ENCODE assay signal across 16 mouse cellular contexts in genomic region chr6:40423013-40423412, GRCm38 (mm10). TPM values are rescaled to one million over a fixed set of nuclear protein-coding genes. Genes with fewer than 3 reads are reported as not detected.
"Had no signal": no experiment of that assay in that cellular context is flagged by ENCODE, and none has a peak within 500 bp of the region (broad histone marks: within the 10 kb centered on the region; RNA-seq: fewer than 3 reads in every experiment).

No protein-coding gene starts in this region.

- H3K9me3 ChIP-seq: kidney, embryonic 15.5 days; limb, embryonic 12.5 days; liver, embryonic 13.5 days; lung, embryonic 15.5 days; neural tube, embryonic 12.5 days had no signal

- H3K27me3 ChIP-seq: kidney, embryonic 15.5 days; limb, embryonic 12.5 days; liver, embryonic 13.5 days; lung, embryonic 15.5 days; neural tube, embryonic 12.5 days had no signal

- H3K4me2 ChIP-seq: kidney, embryonic 15.5 days; limb, embryonic 12.5 days; liver, embryonic 13.5 days; lung, embryonic 15.5 days; neural tube, embryonic 12.5 days had no signal

- H3K27ac ChIP-seq: kidney, embryonic 15.5 days; limb, embryonic 12.5 days; liver, embryonic 13.5 days; lung, embryonic 15.5 days; neural tube, embryonic 12.5 days had no signal

- H3K4me3 ChIP-seq: kidney, embryonic 15.5 days; limb, embryonic 12.5 days; liver, embryonic 13.5 days; lung, embryonic 15.5 days; neural tube, embryonic 12.5 days had no signal

- DNase-seq: liver; liver, embryonic 13.5 days; lung, postnatal 36 days; right cerebral cortex, postnatal 4 days; thymus, adult 18-20 months had no signal

- H3K9ac ChIP-seq: kidney, embryonic 15.5 days; limb, embryonic 12.5 days; liver, embryonic 13.5 days; liver, postnatal 0 days; lung, embryonic 15.5 days; neural tube, embryonic 12.5 days had no signal

- H3K36me3 ChIP-seq: liver, embryonic 13.5 days; lung, embryonic 15.5 days had no signal

- ATAC-seq: liver, postnatal 0 days had no signal

- H3K4me1 ChIP-seq: kidney, embryonic 15.5 days; limb, embryonic 12.5 days; liver, embryonic 13.5 days; lung, embryonic 15.5 days; neural tube, embryonic 12.5 days had no signal

RNA-seq across cellular contexts. Expression of gene Wee2, which starts 15.9 kb away (rescaled TPM):
- total RNA-seq: layer of hippocampus, adult 18-20 months; layer of hippocampus, postnatal 10 days; megakaryocyte progenitor cell, adult 5-6 weeks; monocyte, adult 5-6 weeks; neutrophil, adult 5-6 weeks had no signal
- polyA plus RNA-seq: limb, embryonic 12.5 days; liver, embryonic 13.5 days; liver, postnatal 0 days; lung, embryonic 15.5 days; neural tube, embryonic 12.5 days; stomach, embryonic 14.5 days had no signal
